Mouse (Mus musculus): ENCODE data around the gene Tmem8.

DNA sequence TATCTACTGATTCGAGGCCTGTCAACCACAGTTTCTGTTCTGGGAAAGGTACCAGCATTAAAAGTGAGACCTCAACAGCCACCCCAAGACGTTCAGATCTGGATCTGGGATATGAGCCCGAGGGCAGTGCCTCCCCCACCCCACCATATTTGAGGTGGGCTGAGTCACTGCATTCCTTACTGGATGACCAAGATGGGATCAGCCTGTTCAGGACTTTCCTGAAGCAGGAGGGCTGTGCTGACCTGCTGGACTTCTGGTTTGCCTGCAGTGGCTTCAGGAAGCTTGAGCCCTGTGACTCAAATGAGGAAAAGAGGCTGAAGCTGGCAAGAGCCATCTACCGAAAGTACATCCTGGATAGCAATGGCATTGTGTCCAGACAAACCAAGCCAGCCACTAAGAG is 29.7 kb downstream of the Tmem8 start:
- no peak for TF ChIP-seq TAL1 (IDR thresholded peaks at IDR 0.05; ENCODE audit: low read length)
- no peak for TF ChIP-seq GATA1 (IDR thresholded peaks at IDR 0.05; ENCODE audit: low read length)
